Mouse (Mus musculus): Measurements from ENCODE around the gene Als2.

DNA sequence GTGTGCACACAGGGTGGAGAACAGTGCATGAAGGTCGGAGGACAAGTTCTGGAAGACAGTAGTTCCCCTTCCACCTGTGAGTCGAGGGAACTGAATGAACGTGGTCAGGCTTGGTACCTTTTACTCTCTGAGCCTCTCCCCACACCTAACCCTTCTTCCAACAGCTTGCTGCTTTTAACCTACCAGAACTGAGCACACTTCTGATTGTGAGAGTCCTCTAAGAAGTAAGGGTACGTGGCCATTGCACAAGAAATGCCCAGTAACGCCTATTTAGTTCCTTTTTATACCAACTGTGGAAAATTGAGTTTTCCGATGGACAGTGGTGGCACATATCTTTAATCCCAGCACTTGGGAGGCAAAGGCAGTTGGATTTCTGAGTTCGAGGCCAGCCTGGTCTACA is 8.5 kb downstream of the Als2 start:
- no peak for TF ChIP-seq CTCF (IDR thresholded peaks at IDR 0.05; ENCODE audit: low read depth)
- no peak for TF ChIP-seq EP300 (IDR thresholded peaks at IDR 0.05; ENCODE audit: low read depth)
